Mouse (Mus musculus): ENCODE measurements around the gene Clps. TPM values are rescaled to one million over a fixed set of nuclear protein-coding genes. Genes with fewer than 3 reads are reported as not detected.

Gene Clps
- polyA plus RNA-seq, 1 experiment from 2014 or later: not detected

- H3K4me1 ChIP-seq (ENCODE audit: control insufficient read depth, insufficient read depth, low read length): no peaks in the 10 kb centered on the region
- H3K9me3 ChIP-seq (ENCODE audit: control insufficient read depth, low read length): no peaks in the 10 kb centered on the region
- WGBS: 3% methylated on average over 28 of the region's 28 CpGs
- H3K9ac ChIP-seq (replicated peaks; ENCODE audit: low read depth, low read length): no peak overlapping the region
- H3K4me3 ChIP-seq (ENCODE audit: low read depth, low read length): no peak overlapping the region
- H3K27ac ChIP-seq (ENCODE audit: low read depth, low read length): no peak overlapping the region
- no peak for ATAC-seq (ENCODE audit: low read depth)
- H3K4me2 ChIP-seq (ENCODE audit: low read depth, low read length): no peak overlapping the region
- no peaks in the 10 kb centered on the region for H3K27me3 ChIP-seq (ENCODE audit: control insufficient read depth, insufficient read depth, low read length)
- no peaks in the 10 kb centered on the region for H3K36me3 ChIP-seq (ENCODE audit: control insufficient read depth, insufficient read depth, low read length)
Observed at GRCm38 (mm10) chr17:28510445-28511342, 49.9 kb downstream of the Clps start.

Small RNA genes lying within 50 kb of the gene (microRNA-seq; reads per million reads assigned to microRNA genes)
- gene Gm25195: not detected
- not detected for gene Mir6969

Other genes with a start within 250 kb of the Clps start
- 22.7 and 23.5 TPM in 2 replicates for gene Fance, start 247.2 kb downstream of the Clps start, polyA plus RNA-seq (2014; fragmentation: Nextera tagmentation; extraction: Ambion mirVana)
- 367 and 407 TPM in 2 replicates for gene Rpl10a, start 232.3 kb downstream of the Clps start, polyA plus RNA-seq (2014; fragmentation: Nextera tagmentation; extraction: Ambion mirVana)
- gene Tead3, start 209.9 kb downstream of the Clps start, polyA plus RNA-seq (2014; fragmentation: Nextera tagmentation; extraction: Ambion mirVana): 1.2 and 1.6 TPM in 2 replicates
- gene Tulp1, start 195.5 kb downstream of the Clps start, polyA plus RNA-seq (2014; fragmentation: Nextera tagmentation; extraction: Ambion mirVana): 0.66 and 0.89 TPM in 2 replicates
- gene Fkbp5, start 43.2 kb downstream of the Clps start, polyA plus RNA-seq (2014; fragmentation: Nextera tagmentation; extraction: Ambion mirVana): 9.9 and 11.1 TPM in 2 replicates
- not detected in 2 replicates for gene Armc12, start 30.0 kb downstream of the Clps start, polyA plus RNA-seq (2014; fragmentation: Nextera tagmentation; extraction: Ambion mirVana)
- gene Clpsl2, start 11.4 kb downstream of the Clps start, polyA plus RNA-seq (2014; fragmentation: Nextera tagmentation; extraction: Ambion mirVana): not detected in 2 replicates
- 12.7 and 18.1 TPM in 2 replicates for gene Lhfpl5, start 14.9 kb upstream of the Clps start, polyA plus RNA-seq (2014; fragmentation: Nextera tagmentation; extraction: Ambion mirVana)
- 110 and 129 TPM in 2 replicates for gene Srpk1, start 61.9 kb upstream of the Clps start, polyA plus RNA-seq (2014; fragmentation: Nextera tagmentation; extraction: Ambion mirVana)
- 1.9 and 3.0 TPM in 2 replicates for gene Slc26a8, start 129.5 kb upstream of the Clps start, polyA plus RNA-seq (2014; fragmentation: Nextera tagmentation; extraction: Ambion mirVana)
- gene Mapk14, start 130.6 kb upstream of the Clps start, polyA plus RNA-seq (2014; fragmentation: Nextera tagmentation; extraction: Ambion mirVana): 30.0 and 35.6 TPM in 2 replicates
- gene AC170998.1, start 165.3 kb upstream of the Clps start, polyA plus RNA-seq (2014; fragmentation: Nextera tagmentation; extraction: Ambion mirVana): 2.3 and 2.8 TPM in 2 replicates
- 0.32 and 0.96 TPM in 2 replicates for gene Mapk13, start 208.5 kb upstream of the Clps start, polyA plus RNA-seq (2014; fragmentation: Nextera tagmentation; extraction: Ambion mirVana)
- gene Brpf3, start 240.3 kb upstream of the Clps start, polyA plus RNA-seq (2014; fragmentation: Nextera tagmentation; extraction: Ambion mirVana): 6.9 and 7.8 TPM in 2 replicates

Data from neural tube, embryonic 14.5 days (tissue).